Mouse (Mus musculus): ENCODE measurements around the gene Ccdc85b.
A peak's percentile ranks its signal among the peaks of the same experiment; 100 is the strongest.

Ccdc85b gene

DNA sequence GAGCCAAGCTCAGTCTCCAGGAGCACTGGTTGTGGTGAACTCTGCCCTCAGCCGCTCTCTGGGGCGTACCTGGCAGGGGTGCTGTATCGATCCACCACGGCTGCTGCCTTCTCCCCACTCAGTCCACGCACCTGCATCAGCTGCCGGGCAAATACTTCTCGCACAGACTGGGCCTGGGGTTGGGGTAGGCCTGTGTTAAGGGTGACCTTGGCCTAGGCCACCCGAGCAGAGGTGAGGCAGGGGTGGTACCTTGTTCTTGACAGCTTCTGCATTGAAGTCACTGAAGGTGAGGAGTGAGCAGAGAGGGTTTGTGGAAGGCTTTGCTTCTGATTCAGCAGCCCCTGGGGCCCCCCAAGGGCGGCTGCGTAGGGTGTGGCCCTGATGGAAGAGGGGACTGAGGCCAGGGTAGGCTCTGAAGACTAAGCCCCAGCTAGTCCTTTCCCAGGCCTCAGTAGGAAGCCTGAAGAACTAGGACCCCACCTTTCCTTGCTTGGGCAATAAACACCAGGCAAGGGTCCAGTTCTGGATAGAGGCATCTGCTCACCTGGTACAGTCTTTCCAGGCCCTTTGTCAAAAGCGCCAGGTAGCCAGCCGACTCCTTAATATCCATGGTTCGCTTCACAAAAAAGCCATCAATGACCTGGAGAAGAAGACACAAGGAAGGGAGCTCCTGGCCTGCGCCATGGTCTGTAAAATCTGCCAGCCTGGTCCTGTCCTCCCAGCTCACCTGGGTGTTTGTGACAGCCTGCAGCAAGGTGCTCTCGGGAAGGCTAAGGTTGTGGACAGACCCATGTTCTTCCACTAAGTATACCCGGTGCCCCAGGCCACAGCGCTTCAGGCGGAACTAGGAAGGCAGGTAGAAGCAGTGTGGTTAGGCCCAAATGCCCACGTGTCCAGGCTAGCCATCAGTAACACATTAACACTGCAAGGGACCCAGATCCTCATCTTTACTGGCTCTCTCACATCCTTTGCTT, 26.0 kb upstream of the Ccdc85b start:
- DNase-seq (ENCODE audit: extremely low spot score, low read depth, low spot score): no peak

DNA sequence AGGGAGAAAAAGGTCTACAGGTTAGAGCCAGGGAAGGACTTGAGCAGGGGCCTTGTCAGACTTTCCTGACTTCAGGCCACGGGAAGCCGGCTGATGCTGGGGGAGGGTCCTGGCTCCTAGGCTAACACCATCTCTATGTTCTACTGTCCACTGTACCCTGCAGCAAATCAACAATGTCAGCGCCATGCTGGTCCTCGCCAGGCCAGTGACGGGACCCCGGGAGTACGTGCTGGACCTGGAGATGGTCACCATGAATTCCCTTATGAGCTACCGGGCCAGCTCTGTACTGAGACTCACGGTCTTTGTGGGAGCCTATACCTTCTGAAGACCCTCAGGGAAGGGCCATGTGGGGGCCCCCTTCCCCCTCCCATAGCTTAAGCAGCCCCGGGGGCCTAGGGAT, 23.7 kb upstream of the Ccdc85b start:
- DNase-seq (ENCODE audit: extremely low spot score, low read depth, low spot score): no peak

DNA sequence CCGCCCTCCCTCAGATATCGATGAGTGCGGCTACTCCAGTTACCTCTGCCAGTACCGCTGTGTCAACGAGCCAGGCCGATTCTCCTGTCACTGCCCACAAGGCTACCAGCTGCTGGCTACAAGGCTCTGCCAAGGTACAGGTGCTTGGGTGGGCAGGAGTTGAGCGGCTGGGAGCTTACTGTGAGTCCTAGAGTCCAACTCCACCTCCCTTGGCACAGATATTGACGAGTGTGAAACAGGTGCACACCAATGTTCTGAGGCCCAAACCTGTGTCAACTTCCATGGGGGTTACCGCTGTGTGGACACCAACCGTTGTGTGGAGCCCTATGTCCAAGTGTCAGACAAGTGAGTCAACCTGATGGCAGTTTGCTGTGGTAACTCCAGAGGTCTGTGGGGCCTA, 22.3 kb upstream of the Ccdc85b start:
- no peak for DNase-seq (ENCODE audit: extremely low spot score, low read depth, low spot score)

DNA sequence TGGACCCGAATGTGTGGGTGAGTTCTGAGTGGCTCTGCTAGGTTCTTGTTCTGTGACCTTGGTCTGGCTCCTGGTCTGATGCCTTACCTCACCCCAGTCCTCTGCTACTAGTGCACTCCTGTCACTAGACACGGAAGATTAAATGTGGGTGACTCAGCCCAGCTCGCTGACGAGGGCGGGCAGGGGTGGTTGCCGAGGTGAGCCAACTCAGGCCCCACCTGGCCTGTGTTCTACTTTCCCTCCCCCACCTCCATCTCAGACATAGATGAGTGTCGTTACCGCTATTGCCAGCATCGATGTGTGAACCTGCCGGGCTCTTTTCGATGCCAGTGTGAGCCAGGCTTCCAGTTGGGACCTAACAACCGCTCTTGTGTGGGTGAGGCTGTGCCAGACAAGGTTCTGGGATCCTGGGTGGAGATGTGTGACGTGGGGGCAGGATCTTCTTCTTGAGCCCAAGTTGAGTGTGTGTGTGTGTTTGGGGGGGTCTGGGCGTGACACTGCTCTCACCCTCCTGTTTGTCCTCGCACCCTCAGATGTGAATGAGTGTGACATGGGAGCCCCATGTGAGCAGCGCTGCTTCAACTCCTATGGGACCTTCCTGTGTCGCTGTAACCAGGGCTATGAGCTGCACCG, 20.1 kb upstream of the Ccdc85b start:
- DNase-seq (ENCODE audit: extremely low spot score, low read depth, low spot score): no peak

DNA sequence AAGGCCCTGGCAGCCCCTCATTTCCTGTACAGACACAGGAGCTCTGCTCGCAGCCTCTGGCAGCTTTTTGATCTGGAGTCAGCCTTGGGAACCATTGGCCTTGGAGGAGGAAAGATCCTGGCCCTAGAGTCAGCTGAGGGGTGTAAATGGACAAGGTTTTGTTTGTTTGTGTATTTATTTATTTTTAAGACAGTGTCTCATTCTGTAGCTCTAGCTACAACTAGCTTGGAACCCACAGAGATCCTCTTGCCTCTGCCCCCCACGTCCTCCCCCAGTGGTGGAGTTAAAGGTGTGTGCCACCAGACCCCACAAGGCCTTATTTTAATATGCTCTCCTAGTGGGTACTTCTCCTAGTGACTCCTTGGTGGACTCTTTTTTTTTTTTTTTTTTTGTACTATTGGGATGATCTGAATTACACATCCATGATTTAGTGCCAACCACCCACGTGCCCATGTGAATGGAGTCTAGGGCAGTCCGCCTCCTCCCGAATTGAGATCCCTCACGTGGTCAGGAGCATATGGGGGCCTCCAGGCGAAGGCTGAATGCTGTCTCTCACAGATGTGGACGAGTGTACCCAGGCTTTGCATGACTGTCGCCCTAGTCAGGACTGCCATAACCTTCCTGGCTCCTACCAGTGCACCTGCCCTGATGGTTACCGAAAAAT, 19.4 kb upstream of the Ccdc85b start:
- no peak for DNase-seq (ENCODE audit: extremely low spot score, low read depth, low spot score)

DNA sequence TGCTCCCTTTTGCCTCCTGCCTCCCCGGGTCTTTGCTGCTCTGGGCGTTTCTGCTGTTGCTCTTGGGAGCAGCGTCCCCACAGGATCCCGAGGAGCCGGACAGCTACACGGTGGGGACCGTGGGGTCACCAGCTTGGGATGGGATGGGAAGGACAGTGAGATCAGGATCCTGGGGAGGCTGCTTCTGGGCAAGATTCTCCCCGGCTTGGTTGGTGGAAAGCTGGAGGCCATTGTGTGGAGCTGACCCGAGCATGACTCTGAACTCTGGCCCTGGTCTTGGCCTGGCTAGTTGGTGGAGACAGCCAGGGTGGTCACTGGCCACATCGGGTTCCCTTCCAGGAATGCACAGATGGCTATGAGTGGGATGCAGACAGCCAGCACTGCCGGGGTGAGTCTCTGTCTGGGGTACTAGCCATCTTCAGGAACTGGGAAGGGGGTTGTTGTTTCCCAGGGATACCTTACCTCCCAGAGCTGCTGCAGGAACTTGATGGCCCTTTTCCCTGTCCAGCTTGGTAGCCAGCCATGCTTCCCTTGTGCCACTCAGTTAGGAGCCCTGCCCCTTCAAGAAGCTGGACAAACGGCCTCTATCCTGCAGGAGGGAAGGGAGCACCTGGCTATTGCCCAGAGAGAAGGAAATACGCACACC, 17.5 kb upstream of the Ccdc85b start:
- DNase-seq (ENCODE audit: extremely low spot score, low read depth, low spot score): no peak

DNA sequence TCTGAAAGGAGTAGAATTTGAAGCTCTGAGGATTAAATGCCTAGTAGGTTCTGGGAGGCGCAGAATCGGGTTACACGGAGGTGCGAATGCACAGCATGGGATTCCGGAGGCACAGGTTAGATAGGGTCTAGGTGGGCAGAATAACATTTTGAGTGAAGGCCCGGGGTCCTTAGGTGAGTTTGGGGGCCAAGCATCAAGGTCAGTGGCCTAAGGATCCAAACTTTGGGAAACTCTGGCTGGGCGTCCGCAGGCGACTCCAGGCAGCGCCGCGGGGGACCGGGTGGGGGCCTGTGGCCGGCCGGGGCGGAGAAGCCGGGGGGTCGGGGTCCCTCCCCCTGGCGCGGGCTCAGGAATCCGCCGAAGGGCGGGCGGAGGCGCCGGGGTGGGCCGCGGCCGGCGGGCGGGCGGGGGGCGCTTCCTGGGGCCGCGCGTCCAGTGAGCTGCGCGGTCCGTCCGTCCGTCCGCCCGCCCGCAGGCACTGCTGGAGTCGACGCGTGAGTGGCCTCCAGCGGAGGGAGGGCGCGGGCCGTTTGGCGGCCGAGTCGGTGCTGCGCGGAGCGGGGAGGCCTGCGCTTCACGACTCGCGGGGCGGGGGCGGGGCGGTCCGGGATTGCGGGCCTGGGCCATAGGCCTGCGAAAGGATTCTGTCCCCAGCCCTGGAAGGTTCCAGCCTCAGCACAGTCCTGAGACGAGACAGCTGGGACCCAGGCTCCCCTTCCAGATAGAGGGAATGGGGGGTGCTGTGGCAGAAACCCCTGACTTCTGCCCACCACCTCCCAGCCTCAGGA, 16.8 kb upstream of the Ccdc85b start:
- no peak for DNase-seq (ENCODE audit: extremely low spot score, low read depth, low spot score)

DNA sequence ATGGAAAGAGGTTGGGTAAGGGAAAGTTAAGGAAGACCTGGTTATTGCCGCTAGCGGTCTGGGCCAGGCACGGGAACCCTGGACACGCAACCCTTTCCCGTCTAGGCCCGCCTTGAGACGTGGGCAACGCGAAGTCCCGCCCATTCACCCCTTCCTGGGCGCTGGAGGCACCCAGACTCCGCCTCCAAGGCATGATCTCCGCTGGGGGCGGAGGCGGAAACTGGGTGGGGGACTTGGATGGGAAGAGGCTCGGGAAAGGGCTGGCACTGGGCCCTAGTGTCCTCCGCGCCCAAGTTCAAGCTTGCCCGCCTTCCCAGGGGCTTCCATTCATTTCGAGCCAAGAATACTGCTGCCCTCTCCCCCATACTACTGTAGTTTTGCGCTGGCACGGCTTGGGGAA, 16.0 kb upstream of the Ccdc85b start, which contains the start of gene Efemp2:
TSS of gene Efemp2 (plus strand) at position 235 of the 400 bp plus-strand sequence.
- no peak for DNase-seq (ENCODE audit: extremely low spot score, low read depth, low spot score)

DNA sequence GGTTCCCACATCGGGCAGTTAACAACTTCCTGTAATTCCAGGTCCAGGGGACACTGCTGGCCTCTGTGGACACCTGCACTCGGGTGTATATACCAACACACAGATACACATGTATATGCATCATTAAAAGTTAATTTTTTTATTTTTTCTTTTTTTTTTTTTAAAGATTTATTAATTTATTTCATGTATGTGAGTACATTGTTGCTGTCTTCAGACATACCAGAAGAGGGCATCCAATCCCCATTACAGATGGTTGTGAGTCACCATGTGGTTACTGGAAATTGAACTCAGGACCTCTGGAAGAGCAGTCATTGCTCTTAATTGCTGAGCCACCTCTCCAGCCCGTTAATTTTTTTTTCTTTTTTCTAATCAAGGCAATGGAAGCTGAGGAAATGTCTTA, 15.2 kb upstream of the Ccdc85b start:
- DNase-seq (ENCODE audit: extremely low spot score, low read depth, low spot score): no peak

DNA sequence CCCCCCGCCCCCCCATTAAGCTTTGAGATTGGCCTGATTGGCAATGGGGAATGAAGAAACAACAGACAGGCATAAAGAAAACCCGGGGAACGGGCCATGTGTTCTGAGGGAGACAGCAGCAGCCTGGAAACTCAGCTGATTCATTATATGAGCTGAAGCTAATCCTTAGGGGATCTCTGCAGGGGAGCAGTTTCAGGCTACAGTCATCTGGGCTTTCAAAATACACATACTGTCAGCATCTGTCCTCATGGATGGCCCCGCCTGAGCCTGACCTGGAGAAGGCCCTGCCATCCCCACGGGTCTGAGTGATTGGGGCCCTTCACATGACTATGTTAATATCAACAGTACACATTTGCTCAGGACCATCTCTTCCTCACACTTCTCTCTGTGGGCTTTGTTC, 14.2 kb upstream of the Ccdc85b start:
- DNase-seq (ENCODE audit: extremely low spot score, low read depth, low spot score): no peak

DNA sequence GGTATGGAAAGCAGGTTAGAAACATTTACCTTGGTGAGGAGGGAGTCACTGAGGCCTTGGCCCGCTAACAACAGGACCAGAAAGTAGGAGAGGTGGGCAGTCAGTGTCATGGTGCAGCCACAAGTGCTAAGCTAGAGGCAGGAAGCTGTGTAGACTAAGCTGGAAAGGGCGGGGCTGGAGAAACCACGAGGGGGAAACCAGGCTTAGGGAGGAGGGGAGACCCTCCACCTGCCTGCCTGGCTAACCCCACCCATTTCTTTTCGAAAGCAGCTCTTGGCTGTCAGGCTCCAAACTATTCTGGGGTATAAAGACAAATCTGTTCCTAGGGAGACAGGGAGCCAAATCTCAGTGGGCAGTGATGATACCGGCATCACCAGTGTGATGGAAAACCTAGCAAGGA, 10.7 kb upstream of the Ccdc85b start, which contains the start of gene Ctsw:
TSS of gene Ctsw (minus strand) at position 134 of the 400 bp plus-strand sequence.
- DNase-seq (ENCODE audit: extremely low spot score, low read depth, low spot score): no peak

DNA sequence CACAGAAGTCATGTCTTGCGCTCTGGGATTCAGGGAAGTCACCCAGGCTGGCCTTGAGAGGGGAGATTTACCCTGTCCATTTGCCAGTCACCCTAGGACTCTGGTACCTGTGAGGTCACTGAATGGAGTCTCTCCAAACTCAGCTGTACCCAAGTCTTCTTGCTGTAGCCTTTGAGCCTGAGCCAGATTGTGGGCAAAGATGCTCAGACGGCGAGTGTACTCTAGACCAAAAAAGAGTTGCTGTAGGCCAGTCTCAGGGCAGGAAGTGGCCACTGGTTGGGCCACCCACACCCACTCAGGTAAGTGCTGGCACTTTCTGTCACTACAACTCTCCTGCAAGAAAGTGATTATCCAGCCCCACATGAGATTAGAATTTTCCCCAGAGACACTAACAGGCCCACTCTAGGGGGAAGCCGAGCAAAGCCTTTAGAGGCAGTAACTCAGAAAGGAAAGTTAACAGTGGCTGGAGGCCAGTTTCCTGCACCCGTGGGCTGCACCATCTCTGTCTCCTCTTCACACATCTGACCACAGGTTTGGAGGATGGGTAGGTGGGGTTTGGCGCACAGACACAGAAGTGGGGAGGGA, 9.3 kb upstream of the Ccdc85b start:
- DNase-seq (ENCODE audit: extremely low spot score, low read depth, low spot score): no peak

DNA sequence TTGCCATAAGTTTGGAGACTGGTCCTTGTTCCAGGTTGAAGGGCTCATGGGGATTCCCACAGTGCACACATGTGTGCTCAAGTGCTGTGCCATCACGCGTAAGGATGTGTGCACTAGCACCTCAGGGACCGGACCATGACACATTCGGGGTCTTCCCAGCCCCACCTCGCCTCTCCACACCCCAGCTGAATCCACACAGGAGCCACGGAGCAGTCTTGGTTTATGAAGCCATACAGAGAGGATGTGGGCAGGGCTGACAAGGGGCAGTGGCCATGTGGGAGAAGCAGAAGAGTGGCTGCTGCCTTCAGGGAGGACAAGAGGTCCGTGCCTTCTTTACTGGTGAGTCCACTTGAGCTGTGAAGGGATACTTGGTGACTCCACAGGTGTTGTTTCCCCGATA, 7.3 kb upstream of the Ccdc85b start:
- DNase-seq (ENCODE audit: extremely low spot score, low read depth, low spot score): no peak

DNA sequence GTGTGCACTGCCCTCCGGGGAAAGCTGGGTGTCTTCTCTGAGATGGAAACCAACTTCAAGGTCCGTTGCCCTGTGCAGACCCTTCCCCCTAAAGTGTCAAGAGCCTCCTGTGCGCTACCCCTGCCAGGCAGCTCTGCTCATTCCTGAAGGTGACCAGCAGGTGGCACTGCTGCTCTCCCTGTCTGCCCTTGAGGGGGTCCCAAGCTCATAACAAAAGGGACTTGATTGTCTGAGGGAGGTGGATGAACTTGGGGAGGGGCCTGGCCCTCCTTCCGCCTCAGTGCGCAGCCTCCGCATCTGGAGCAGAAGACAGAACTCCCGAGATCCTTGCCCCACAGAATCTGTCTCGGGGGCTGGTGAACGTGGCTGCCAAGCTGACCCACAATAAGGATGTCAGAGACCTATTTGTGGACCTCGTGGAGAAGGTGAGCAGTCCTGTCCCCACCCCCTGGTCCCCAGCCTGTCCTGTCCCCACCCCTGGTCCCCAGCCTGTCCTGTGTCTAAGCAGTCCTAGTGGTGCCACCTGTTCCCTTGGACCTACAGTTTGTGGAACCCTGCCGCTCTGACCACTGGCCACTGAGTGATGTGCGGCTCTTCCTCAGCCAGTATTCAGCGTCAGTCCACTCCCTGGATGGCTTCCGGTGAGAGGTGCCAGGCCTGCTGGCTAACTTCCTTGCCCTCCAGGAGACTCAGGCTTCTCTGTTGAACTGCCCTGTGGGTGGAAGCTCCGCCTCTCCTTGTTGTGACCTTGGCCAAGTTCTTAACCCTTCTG, 6.3 kb upstream of the Ccdc85b start:
- DNase-seq (ENCODE audit: extremely low spot score, low read depth, low spot score): peak; percentile 66

DNA sequence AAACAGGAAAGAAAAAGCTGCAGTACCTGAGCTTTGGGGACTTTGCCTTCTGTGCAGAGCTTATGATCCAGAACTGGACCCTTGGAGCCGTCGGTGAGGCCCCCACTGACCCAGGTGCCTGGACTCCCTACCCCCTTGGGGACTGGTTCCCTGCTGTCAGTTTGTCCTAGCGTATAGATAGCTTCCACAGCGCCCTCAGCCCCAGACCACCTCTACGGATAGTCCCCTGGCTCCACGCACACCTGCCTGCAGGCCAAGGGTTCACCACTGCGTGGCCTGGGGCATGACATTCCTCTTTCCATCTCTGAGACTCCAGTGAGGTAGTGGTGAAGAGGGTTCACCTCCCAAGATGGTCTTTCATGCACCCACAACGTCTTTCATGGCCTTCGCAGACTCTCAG, 5.5 kb upstream of the Ccdc85b start:
- DNase-seq (ENCODE audit: extremely low spot score, low read depth, low spot score): no peak

DNA sequence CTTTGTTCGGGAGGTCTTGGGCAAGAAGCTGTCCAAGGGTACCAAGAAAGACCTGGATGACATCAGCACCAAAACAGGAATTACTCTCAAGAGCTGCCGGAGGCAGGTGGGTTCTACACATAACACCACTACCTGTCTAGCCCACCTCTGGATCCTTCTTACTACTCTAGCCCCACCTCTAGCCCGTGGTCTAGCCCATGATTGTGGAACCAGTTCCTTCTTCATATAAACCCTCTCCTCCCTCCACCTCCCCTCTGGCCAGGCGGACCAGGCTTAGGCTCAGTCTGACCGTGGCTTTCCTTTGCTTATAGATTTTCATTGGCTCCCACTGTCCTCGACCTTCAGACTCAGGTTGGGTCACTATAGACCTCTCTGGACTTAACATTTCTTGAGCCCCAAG, 3.7 kb upstream of the Ccdc85b start:
- DNase-seq (ENCODE audit: extremely low spot score, low read depth, low spot score): no peak

DNA sequence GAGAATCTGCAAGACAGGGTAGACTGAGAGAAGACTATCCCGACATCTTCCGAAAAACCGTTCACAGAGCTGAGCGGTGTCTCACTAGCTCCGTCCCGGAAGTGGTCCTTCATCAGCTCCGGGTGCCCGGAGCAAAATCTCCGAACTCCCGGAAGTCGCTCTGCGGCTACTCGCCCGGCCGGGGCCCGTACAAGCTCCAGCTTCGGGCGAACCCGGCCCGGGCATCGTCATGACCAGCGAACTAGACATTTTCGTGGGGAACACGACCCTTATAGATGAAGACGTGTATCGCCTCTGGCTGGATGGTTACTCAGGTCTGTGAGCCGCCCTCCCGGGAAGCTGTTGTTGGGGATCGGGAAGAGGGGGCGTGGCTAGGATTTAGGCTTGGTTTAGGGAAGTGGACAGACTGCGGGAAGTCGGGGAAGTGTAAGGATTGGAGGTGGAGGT, 2.8 kb upstream of the Ccdc85b start, which contains the start of gene Fibp:
TSS of gene Fibp (plus strand) at position 151 of the 447 bp plus-strand sequence.
- DNase-seq (ENCODE audit: extremely low spot score, low read depth, low spot score): peak; percentile 81

DNA sequence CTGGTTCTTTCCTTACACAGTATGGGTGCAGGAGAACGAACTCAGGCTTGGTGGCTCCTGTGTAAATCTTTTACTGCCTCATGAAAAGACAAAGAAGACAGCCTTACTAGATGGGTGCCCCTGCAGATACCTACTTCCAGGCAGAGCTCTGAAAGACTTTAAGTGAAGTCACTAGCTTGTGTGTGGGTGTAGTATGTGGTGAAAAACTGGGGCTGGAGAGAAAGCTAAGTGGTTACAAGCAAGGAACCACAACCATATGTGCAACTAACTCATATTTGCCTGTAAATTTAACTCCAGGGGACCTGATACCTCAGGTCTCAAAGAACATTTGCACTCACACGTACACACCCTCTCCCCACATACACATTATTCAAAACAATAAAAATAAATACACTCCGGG, 2.2 kb upstream of the Ccdc85b start:
- DNase-seq (ENCODE audit: extremely low spot score, low read depth, low spot score): no peak

DNA sequence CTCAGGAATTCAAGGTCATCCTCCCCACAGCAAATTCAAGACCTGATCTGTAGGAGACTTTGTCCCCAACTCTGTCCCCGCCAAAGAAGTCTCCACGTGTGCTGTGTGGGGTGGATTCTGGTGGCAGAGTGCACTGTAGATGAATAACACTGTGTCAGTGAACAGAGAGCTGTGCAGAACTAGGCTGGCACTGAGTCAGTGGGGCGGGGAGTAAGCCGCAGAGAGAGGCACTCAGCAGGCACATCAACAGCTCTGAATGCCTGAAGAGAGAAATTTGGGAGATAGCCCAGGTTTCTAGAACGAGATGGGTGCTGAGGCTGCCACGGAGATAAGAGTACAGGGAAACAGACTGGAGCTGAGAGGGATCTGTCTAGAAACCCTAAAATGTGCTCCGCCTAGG, 1.3 kb upstream of the Ccdc85b start:
- DNase-seq (ENCODE audit: extremely low spot score, low read depth, low spot score): no peak

Data from hindlimb bud, embryonic 11.5 days (tissue).